ENCODE assay signal across 8 mouse cellular contexts in the genomic region with DNA sequence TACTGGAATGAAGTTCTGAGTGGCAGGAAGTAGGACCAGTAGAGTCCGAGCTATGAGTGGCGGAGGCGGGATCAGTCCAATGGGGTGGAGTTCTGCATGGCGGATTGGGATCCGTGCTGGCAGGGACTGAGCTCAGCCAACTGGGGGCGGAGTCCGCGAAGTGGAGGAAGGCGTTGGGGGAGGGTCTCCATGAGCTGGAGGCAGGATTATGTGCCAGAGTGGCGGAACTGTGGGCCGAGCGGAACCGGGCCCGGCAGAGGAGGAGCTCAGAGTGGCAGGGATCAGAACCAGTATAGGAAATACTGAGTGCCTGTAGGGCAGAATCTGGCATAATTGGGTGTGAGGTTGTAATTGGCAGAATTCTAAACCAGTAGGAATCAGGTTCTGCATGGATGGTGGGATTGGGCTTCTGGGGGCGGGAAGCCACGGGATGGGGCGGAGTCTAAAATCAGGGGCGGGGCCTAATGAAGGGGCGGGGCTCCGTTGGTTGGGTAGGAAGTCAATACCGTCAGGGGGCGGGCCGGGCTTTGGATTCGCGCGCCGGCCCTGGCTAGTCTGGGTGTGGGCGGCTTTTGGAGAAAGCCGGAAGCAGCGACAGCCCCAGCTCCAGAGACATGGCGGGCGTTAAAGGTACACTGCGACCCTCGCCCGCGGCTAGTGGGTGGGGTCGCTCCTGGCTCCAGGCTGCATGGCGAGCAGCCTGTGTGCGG. TPM values are rescaled to one million over a fixed set of nuclear protein-coding genes. Genes with fewer than 3 reads are reported as not detected.
DNase-seq lines count a peak whose midpoint lies in the region; ATAC-seq and TF ChIP-seq lines count a peak whose summit lies in the region.

A gene (plus strand): TSS at position 523 of the 710 bp plus-strand sequence.

- peak within 1 kb of the TSS; percentile 82 for H3K4me3 ChIP-seq in hindbrain, embryonic 10.5 days
- peak within 1 kb of the TSS; percentile 94 for H3K4me3 ChIP-seq in lung, postnatal 0 days (ENCODE audit: low read depth, low read length)

- peak; percentile 94 for DNase-seq in MN1 (ENCODE audit: low spot score)
- peak; percentile 100 for DNase-seq in cerebellum, adult 9-10 months
- DNase-seq in hindbrain, embryonic 10.5 days (ENCODE audit: low spot score) = peak; percentile 99
- DNase-seq in layer of hippocampus, adult 9-11 months = peak; percentile 100
- DNase-seq in lung, postnatal 0 days (ENCODE audit: low spot score) = peak; percentile 100
- peak; percentile 100 for DNase-seq in ovary, postnatal 14 days (ENCODE audit: low spot score)
- DNase-seq in thymus, postnatal 14 days = peak; percentile 89

- 0% methylated on average over 39 of the region's 39 CpGs for WGBS in hindbrain, embryonic 10.5 days
- 0% methylated on average over 28 of the region's 39 CpGs for WGBS in lung, postnatal 0 days

- TF ChIP-seq CTCF in lung, postnatal 0 days (IDR thresholded peaks at IDR 0.05) = 0 out of 2 replicates have a peak, but pooled peaks have one; percentile 16

- ATAC-seq in frontal cortex, adult (ENCODE audit: low TSS enrichment) = peak; percentile 83
- ATAC-seq in lung, postnatal 0 days = peak; percentile 96

- H3K9me3 ChIP-seq in hindbrain, embryonic 10.5 days = no peaks in the 10 kb centered on the region
- no peaks in the 10 kb centered on the region for H3K9me3 ChIP-seq in lung, postnatal 0 days (ENCODE audit: low read length)

- H3K27me3 ChIP-seq in hindbrain, embryonic 10.5 days (ENCODE audit: insufficient read depth, poor library complexity, severe bottlenecking) = no peaks in the 10 kb centered on the region
- H3K27me3 ChIP-seq in lung, postnatal 0 days (replicated peaks; ENCODE audit: insufficient read depth, low read length) = no peaks in the 10 kb centered on the region

- H3K36me3 ChIP-seq in hindbrain, embryonic 10.5 days = no peaks in the 10 kb centered on the region
- no peaks in the 10 kb centered on the region for H3K36me3 ChIP-seq in lung, postnatal 0 days (ENCODE audit: insufficient read depth, low read length)

- TF ChIP-seq EP300 in lung, postnatal 0 days (IDR thresholded peaks at IDR 0.05) = no peak; the same call in 1 of the 2 replicates

- H3K4me2 ChIP-seq in lung, postnatal 0 days (replicated peaks; ENCODE audit: low read depth, low read length) = peak within 1 kb of the TSS; percentile 61

- peak within 1 kb of the TSS; percentile 97 for H3K9ac ChIP-seq in lung, postnatal 0 days (replicated peaks; ENCODE audit: low read depth)

- peak within 1 kb of the TSS; percentile 96 for H3K27ac ChIP-seq in hindbrain, embryonic 10.5 days
- peak within 1 kb of the TSS; percentile 98 for H3K27ac ChIP-seq in lung, postnatal 0 days (ENCODE audit: low read length)

- H3K4me1 ChIP-seq in hindbrain, embryonic 10.5 days (replicated peaks) = peaks cover 25% of the 10 kb centered on the region
- peaks cover 9% of the 10 kb centered on the region; the same call in 1 of the 2 replicates for H3K4me1 ChIP-seq in lung, postnatal 0 days (ENCODE audit: insufficient read depth, low read depth, low read length)

RNA-seq across cellular contexts. Expression of the gene that starts here (rescaled TPM):
- polyA plus RNA-seq in hindbrain, embryonic 10.5 days (2016; fragmentation: Nextera tagmentation; extraction: Ambion mirVana) = 67.6 and 69.1 TPM in 2 replicates
- polyA plus RNA-seq in lung, postnatal 0 days (2015; fragmentation: Nextera tagmentation; extraction: Ambion mirVana) = 144 TPM in 2 replicates

Comparison
In these comparisons a context has a peak if more than half of its experiments do, and no peak if none do; other contexts are left out.
1. Peak in every context shown above with its lines: DNase-seq, ATAC-seq, H3K4me3 ChIP-seq and H3K27ac ChIP-seq.